Mouse (Mus musculus) forebrain, embryonic 10.5 days (tissue): ENCODE results near the gene Ciita. TPM values are rescaled to one million over a fixed set of nuclear protein-coding genes. Genes with fewer than 3 reads are reported as not detected.

Experiments used
- DNase-seq: peaks from one replicate; pipeline ENCODE4 v3.0.0-alpha.2; 2017; ENCODE audit warnings: low spot score; ENCODE audit errors: extremely low spot score
- H3K27ac ChIP-seq: fragments of 300-500 bp; sonication (generic); 2 replicates; pipeline ENCODE4 v1.5.1; 2016; ENCODE audit warnings: mild to moderate bottlenecking
- H3K27me3 ChIP-seq: fragments of 300-500 bp; sonication (generic); 2 replicates; pipeline ENCODE4 v1.6.1; 2016; ENCODE audit warnings: mild to moderate bottlenecking; ENCODE audit not compliant: poor library complexity, severe bottlenecking
- H3K36me3 ChIP-seq: fragments of 300-500 bp; sonication (generic); replicated peaks from 2 replicates; pipeline ENCODE4 v1.6.1; 2016; ENCODE audit warnings: mild to moderate bottlenecking, moderate library complexity
- H3K4me1 ChIP-seq: fragments of 300-500 bp; sonication (generic); 2 replicates; pipeline ENCODE4 v1.6.1; 2016
- H3K4me3 ChIP-seq: fragments of 300-500 bp; sonication (generic); 2 replicates; pipeline ENCODE4 v1.5.1; 2016; ENCODE audit warnings: mild to moderate bottlenecking, moderate library complexity
- H3K9me3 ChIP-seq: fragments of 300-500 bp; sonication (generic); 2 replicates; pipeline ENCODE4 v1.6.1; 2016; ENCODE audit warnings: mild to moderate bottlenecking, moderate library complexity
- WGBS: fragments of 180-500 bp; shearing (Covaris S2); methylation state at CpG from one replicate; pipeline ENCODE4 v1.1.7; 2016; 5-methylcytosine and 5-hydroxymethylcytosine counted together
- polyA plus RNA-seq: library from polyadenylated mRNA; unstranded; fragments of >200 nt; fragmentation: Nextera tagmentation; extraction: Ambion mirVana; gene quantifications from 2 replicates; pipeline ENCODE4 v1.2.1, GENCODE M21; 2016

Gene Ciita
- polyA plus RNA-seq: 0.10 TPM in 2 replicates

- Histone ChIP-seq H3K27ac (no peak within 1 kb of the TSS), H3K4me1 (no peaks in the 10 kb centered on the region), H3K9me3 (no peaks in the 10 kb centered on the region), H3K27me3 (no peaks in the 10 kb centered on the region), H3K4me3 (no peak within 1 kb of the TSS), H3K36me3 (no peaks in the 10 kb centered on the region)
- WGBS: 82% methylated on average over 5 of the region's 5 CpGs
- no peak for DNase-seq
These were observed at the start of gene Ciita for GRCm38 (mm10) chr16:10479857-10480256. Gene Ciita (plus strand): TSS chr16:10480059.

DNA sequence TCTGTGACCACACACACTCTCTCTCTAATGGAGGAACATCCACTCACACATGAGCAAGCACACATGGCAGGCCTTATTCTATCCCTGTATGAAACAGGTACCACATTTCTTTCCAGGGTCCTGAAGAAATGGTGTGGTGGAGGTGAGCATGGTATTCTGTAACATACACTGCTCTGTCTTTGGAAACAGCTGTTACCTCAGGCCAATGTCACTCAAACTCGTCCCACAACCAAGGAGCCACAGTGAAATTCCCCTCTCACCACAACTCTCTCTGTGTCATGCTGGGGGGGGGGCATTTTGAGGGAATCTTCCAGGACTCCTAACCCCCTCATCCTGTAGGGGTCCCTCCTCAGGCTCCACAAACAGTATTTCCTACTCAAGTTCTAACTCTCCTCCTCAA lies 47.9 kb upstream of the Ciita start:
- H3K4me1 ChIP-seq: no peaks in the 10 kb centered on the region
- peaks cover 7% of the 10 kb centered on the region for H3K36me3 ChIP-seq
- DNase-seq: no peak
- H3K27ac ChIP-seq: no peak overlapping the region
- 83% methylated on average over 1 of the region's 1 CpGs for WGBS
- no peak overlapping the region for H3K4me3 ChIP-seq
- H3K9me3 ChIP-seq: no peaks in the 10 kb centered on the region
- H3K27me3 ChIP-seq: no peaks in the 10 kb centered on the region

- H3K4me3 ChIP-seq: no peak overlapping the region
- H3K27ac ChIP-seq: no peak overlapping the region
- no peaks in the 10 kb centered on the region for H3K27me3 ChIP-seq
- no peak for DNase-seq
- WGBS: 88% methylated on average over 4 of the region's 4 CpGs
- H3K4me1 ChIP-seq: no peaks in the 10 kb centered on the region
- H3K36me3 ChIP-seq: peaks cover 2% of the 10 kb centered on the region; the same call in 1 of the 2 replicates
- H3K9me3 ChIP-seq: no peaks in the 10 kb centered on the region
These were observed 47.5 kb upstream of the Ciita start for GRCm38 (mm10) chr16:10432387-10432786.

- H3K4me1 ChIP-seq: no peaks in the 10 kb centered on the region
These were observed 46.5 kb upstream of the Ciita start for GRCm38 (mm10) chr16:10433344-10433743.

DNA sequence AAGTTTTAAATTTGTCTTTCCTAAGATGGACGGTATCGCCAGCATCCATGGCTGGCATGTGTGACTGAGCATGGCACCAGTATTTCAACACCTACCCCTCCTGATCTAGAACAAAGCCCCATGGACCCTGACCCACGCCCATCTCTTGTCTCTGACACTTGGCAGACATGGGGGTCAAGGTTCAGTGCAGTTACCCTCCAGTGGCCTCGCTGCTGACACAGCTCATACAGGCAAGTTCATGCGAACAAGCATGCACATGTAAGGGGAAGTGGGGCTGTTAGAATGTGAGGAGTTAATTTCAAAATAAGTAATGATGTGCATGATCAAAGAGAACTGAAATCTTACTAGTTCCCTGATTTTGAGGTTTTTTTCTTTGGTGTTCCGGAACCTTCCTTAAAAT lies 43.7 kb upstream of the Ciita start:
- Histone ChIP-seq H3K9me3 (no peaks in the 10 kb centered on the region), H3K36me3 (peaks cover 10% of the 10 kb centered on the region), H3K27me3 (no peaks in the 10 kb centered on the region), H3K27ac (no peak overlapping the region), H3K4me1 (no peaks in the 10 kb centered on the region), H3K4me3 (no peak overlapping the region)
- 90% methylated on average over 6 of the region's 6 CpGs for WGBS
- no peak for DNase-seq

More at GRCm38 (mm10) chr16:10433344-10433743, 46.5 kb upstream of the Ciita start:
- Histone ChIP-seq H3K9me3 (no peaks in the 10 kb centered on the region), H3K4me3 (no peak overlapping the region), H3K27me3 (no peaks in the 10 kb centered on the region), H3K36me3 (peaks cover 6% of the 10 kb centered on the region), H3K27ac (no peak overlapping the region)
- DNase-seq: no peak
- 94% methylated on average over 5 of the region's 5 CpGs for WGBS

GRCm38 (mm10) chr16:10438055-10438454 lies 41.8 kb upstream of the Ciita start:
- no peaks in the 10 kb centered on the region for H3K27me3 ChIP-seq
- no peaks in the 10 kb centered on the region for H3K4me1 ChIP-seq
- H3K36me3 ChIP-seq: peaks cover 10% of the 10 kb centered on the region
- DNase-seq: no peak
- H3K27ac ChIP-seq: no peak overlapping the region
- no peak overlapping the region for H3K4me3 ChIP-seq
- no peaks in the 10 kb centered on the region for H3K9me3 ChIP-seq
- WGBS: 90% methylated on average over 5 of the region's 5 CpGs

DNA sequence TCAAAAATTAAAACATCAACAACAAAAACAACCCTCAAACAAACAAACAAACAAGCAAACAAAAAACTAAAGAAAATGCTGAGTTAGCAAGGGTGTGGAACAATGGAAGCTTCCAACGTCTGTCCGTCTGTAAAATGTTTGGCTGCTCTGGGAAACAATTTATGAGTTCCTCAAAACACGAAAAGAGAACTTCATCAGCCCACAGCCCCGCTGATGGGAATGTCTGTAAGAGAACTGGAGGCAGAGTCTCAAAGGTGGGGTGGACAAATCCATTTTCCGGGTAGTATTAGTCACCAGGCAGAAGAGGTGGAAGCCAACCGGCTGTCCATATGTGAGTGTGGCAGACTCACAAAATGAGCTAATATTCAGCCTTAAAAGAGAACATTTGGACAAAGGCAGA lies 38.5 kb upstream of the Ciita start:
- H3K9me3 ChIP-seq: no peaks in the 10 kb centered on the region
- no peak for DNase-seq
- H3K27me3 ChIP-seq: no peaks in the 10 kb centered on the region
- H3K36me3 ChIP-seq: peaks cover 10% of the 10 kb centered on the region
- peaks cover 11% of the 10 kb centered on the region for H3K4me1 ChIP-seq
- 83% methylated on average over 6 of the region's 6 CpGs for WGBS
- no peak overlapping the region for H3K4me3 ChIP-seq
- H3K27ac ChIP-seq: no peak overlapping the region

DNA sequence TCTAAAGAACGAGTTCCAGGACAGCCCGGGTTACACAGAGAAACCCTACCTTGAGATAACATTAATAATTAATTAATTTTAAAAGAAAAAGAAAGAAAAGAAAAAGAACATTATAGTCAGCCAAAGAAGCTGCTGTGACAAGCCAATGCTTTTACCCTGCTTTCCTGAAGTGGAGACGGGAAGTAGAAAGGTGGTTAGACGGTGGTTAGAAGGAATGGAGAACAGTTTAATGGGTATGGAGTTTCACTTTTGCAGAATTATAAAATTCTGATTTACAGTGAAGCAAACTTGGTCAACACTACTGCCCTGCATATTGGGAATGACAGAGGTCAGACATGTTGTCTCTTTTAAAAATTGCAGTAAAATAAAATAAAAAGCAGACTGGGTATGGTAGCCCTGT lies 38.1 kb upstream of the Ciita start:
- H3K9me3 ChIP-seq: no peaks in the 10 kb centered on the region
- peaks cover 16% of the 10 kb centered on the region for H3K4me1 ChIP-seq
- no peak for DNase-seq
- no peaks in the 10 kb centered on the region for H3K27me3 ChIP-seq
- no peak overlapping the region for H3K27ac ChIP-seq
- WGBS: 93% methylated on average over 4 of the region's 4 CpGs
- no peak overlapping the region for H3K4me3 ChIP-seq
- H3K36me3 ChIP-seq: peaks cover 10% of the 10 kb centered on the region

DNA sequence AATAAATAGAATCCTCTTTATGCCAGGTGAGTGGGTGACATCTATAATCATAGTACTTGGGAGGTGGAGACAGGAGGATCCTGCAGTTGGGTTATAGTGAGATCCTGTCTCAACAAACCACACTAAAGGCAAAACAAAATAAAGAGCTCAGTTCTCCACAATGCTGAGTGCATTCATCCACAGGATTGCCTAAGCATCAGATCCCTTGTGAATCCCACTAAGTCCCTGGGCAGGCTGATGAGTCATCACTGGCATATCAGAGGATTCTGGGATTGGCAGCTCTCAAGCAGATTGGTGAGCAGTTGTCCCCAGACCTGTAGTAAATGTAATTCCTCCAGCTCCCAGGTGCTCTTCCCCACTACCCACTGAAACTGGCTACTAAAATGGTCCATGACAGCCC lies 36.1 kb upstream of the Ciita start:
- Histone ChIP-seq H3K4me3 (no peak overlapping the region), H3K9me3 (no peaks in the 10 kb centered on the region), H3K27ac (no peak overlapping the region), H3K27me3 (no peaks in the 10 kb centered on the region), H3K4me1 (peaks cover 29% of the 10 kb centered on the region), H3K36me3 (peaks cover under 1% of the 10 kb centered on the region; the same call in 1 of the 2 replicates)
- no peak for DNase-seq

- Histone ChIP-seq H3K27ac (peak overlapping the region; percentile 91), H3K4me1 (peaks cover 29% of the 10 kb centered on the region), H3K27me3 (no peaks in the 10 kb centered on the region), H3K4me3 (peak overlapping the region; percentile 64), H3K9me3 (no peaks in the 10 kb centered on the region), H3K36me3 (no peaks in the 10 kb centered on the region)
- 15% methylated on average over 13 of the region's 13 CpGs for WGBS
- peak; percentile 24 for DNase-seq
These were observed 33.1 kb upstream of the Ciita start for GRCm38 (mm10) chr16:10446573-10447263.

DNA sequence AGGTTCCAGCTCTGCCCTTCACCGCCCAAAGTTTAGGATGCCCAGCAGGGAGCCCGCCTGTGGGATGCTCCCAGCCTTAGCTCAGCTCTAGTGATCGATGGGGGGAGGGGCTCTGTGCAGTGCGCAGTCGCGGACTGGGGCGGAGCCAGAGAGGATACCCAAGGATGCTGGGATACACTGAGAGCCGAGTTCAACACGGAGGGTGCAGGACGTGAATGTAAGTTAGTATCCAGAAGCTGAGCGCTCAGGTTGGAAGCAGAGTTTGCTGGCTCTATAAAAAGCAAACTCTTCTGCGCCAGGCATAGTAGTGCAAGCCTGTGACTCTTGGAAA lies 32.6 kb upstream of the Ciita start, which contains the start of gene Tvp23a:
Tvp23a (minus strand) TSS at position 99 of the 331 bp plus-strand sequence.
- peak; percentile 84 for DNase-seq
- peak within 1 kb of the TSS; percentile 64 for H3K4me3 ChIP-seq
- no peaks in the 10 kb centered on the region for H3K36me3 ChIP-seq
- H3K9me3 ChIP-seq: no peaks in the 10 kb centered on the region
- 2% methylated on average over 12 of the region's 12 CpGs for WGBS
- no peaks in the 10 kb centered on the region for H3K27me3 ChIP-seq
- H3K27ac ChIP-seq: peak within 1 kb of the TSS; percentile 91
- peaks cover 29% of the 10 kb centered on the region for H3K4me1 ChIP-seq

- 65% methylated on average over 2 of the region's 2 CpGs for WGBS
- Histone ChIP-seq H3K4me1 (peaks cover 29% of the 10 kb centered on the region), H3K36me3 (no peaks in the 10 kb centered on the region), H3K27ac (peak overlapping the region; percentile 91), H3K9me3 (no peaks in the 10 kb centered on the region), H3K4me3 (peak overlapping the region; percentile 64), H3K27me3 (no peaks in the 10 kb centered on the region)
- no peak for DNase-seq
These were observed 32.1 kb upstream of the Ciita start for GRCm38 (mm10) chr16:10447781-10448180.

GRCm38 (mm10) chr16:10448931-10449330 lies 30.9 kb upstream of the Ciita start:
- H3K4me1 ChIP-seq: peaks cover 29% of the 10 kb centered on the region
- H3K9me3 ChIP-seq: no peaks in the 10 kb centered on the region
- H3K27ac ChIP-seq: no peak overlapping the region
- H3K4me3 ChIP-seq: no peak overlapping the region
- H3K27me3 ChIP-seq: no peaks in the 10 kb centered on the region
- no peak for DNase-seq
- H3K36me3 ChIP-seq: no peaks in the 10 kb centered on the region
- 87% methylated on average over 9 of the region's 9 CpGs for WGBS
